Mouse (Mus musculus) bone marrow macrophage, adult 2 months (primary cell): ENCODE data around the gene Myh2. TPM values are rescaled to one million over a fixed set of nuclear protein-coding genes. Genes with fewer than 3 reads are reported as not detected.

Experiments
- H3K27ac ChIP-seq: 2 replicates; pipeline ENCODE4 v1.5.1; 2012; ENCODE audit warnings: low read depth, low read length; ENCODE audit not compliant: insufficient read depth
- H3K4me1 ChIP-seq: 2 replicates; pipeline ENCODE4 v1.6.1; 2012; ENCODE audit warnings: low read length; ENCODE audit not compliant: control insufficient read depth, insufficient read depth
- H3K4me3 ChIP-seq: 2 replicates; pipeline ENCODE4 v1.5.1; 2012; ENCODE audit warnings: mild to moderate bottlenecking, low read length, moderate library complexity; ENCODE audit not compliant: insufficient read depth
- CTCF ChIP-seq: IDR thresholded peaks from 2 replicates; pipeline ENCODE4 v1.5.1; 2012; ENCODE audit warnings: low read depth, mild to moderate bottlenecking, low read length, moderate library complexity
- POLR2A ChIP-seq: IDR thresholded peaks from 2 replicates; pipeline ENCODE4 v1.6.1; 2012; ENCODE audit warnings: mild to moderate bottlenecking, low read depth, low read length, borderline replicate concordance
- polyA plus RNA-seq: library from polyadenylated mRNA; stranded (reverse); fragments of >200 nt; gene quantifications from 2 replicates; pipeline ENCODE4 v1.2.4, GENCODE M21; 2012; ENCODE audit not compliant: missing spikeins, insufficient read depth, insufficient read length

The Myh2 gene
- polyA plus RNA-seq, 1 experiment = not detected

- TF ChIP-seq POLR2A (no peak), CTCF (no peak)
- Histone ChIP-seq H3K4me3 (no peak overlapping the region), H3K4me1 (no peaks in the 10 kb centered on the region), H3K27ac (no peak overlapping the region)
Measured at GRCm38 (mm10) chr11:67143863-67144498, 26.8 kb upstream of the Myh2 start.

DNA sequence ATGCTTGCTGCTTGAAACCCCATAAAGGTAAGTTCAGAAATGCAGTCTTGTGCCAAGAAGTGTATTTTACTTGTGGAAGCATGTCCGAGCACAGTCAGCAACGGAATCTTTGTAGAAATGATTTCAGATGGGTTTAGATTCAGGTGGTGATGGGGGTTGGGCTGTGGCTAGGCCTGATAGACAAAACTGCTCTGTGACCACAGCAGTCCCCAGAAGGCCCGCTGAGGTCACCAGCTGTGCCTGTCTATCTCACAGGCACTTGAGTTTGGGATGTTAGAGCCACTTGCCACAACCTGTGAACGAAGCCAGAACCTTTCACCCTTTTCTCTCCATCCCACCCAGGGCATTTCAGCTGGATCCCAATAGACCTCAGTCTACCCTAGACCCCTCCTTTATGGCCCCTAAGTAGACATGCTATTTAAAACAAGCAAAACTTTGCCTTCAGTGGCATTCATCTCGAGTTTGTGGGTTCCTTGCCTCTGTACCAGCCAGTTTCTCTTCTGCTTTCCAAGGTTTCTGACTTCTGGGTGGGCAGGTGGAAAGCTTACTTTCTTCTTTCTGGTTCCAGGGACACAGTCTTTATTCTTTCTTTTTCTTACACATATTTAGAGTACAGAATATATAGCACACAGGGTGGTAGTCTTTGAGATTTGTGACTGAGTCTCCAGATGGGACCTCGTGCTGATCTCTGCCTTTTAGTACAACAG lies 26.1 kb upstream of the Myh2 start:
- Histone ChIP-seq H3K4me1 (no peaks in the 10 kb centered on the region), H3K4me3 (no peak overlapping the region), H3K27ac (no peak overlapping the region)
- TF ChIP-seq CTCF = no peak
- no peak for TF ChIP-seq POLR2A

GRCm38 (mm10) chr11:67145482-67146408 lies 25.1 kb upstream of the Myh2 start:
- TF ChIP-seq CTCF = no peak
- no peak for TF ChIP-seq POLR2A
- Histone ChIP-seq H3K4me3 (no peak overlapping the region), H3K27ac (no peak overlapping the region), H3K4me1 (no peaks in the 10 kb centered on the region)

GRCm38 (mm10) chr11:67146409-67147282 lies 24.2 kb upstream of the Myh2 start:
- no peak for TF ChIP-seq CTCF
- no peak for TF ChIP-seq POLR2A
- H3K27ac ChIP-seq = no peak overlapping the region
- H3K4me3 ChIP-seq = no peak overlapping the region
- no peaks in the 10 kb centered on the region for H3K4me1 ChIP-seq

GRCm38 (mm10) chr11:67147283-67147921 lies 23.4 kb upstream of the Myh2 start:
- no peaks in the 10 kb centered on the region for H3K4me1 ChIP-seq
- TF ChIP-seq POLR2A (no peak), CTCF (no peak)
- H3K4me3 ChIP-seq = no peak overlapping the region

DNA sequence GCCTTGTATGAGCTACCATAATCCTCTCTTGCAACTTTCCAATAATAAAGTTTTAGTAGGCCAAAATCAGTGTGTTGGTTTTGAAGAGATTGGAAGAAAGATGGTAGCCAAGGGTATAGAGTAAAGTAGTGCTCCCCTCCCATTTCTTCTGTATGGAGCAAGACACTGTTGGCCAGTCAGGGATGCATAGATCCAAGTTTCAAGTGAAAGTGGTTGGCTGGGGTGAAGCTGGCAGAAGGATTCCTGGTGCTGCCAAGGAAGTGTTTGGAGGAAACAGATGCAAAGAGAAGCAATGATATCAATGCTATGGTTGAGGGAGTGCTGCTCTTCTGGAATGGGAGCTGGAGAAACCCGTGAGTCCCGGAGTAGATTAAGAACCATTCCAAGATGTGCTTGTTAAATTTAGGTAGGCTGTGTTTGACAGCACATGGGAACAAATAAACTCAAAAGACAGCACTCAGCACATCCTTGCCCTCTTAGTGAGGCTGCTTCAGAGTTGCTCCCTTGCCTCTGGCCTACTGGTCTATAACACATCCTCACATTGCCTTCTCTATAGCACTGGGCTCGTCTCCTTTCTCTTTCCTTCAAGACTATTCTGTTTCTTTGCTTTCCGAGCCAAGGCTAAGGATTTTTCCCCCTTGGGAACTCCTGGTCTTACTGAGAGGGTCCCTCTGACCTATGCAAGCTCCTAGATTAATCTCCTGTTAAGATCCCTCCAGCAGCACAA lies 22.4 kb upstream of the Myh2 start:
- TF ChIP-seq POLR2A (no peak), CTCF (no peak)
- H3K27ac ChIP-seq = no peak overlapping the region
- H3K4me3 ChIP-seq = no peak overlapping the region
- no peaks in the 10 kb centered on the region for H3K4me1 ChIP-seq

More at GRCm38 (mm10) chr11:67147283-67147921, 23.4 kb upstream of the Myh2 start:
- H3K27ac ChIP-seq = no peak overlapping the region

- H3K27ac ChIP-seq = no peak overlapping the region
- TF ChIP-seq CTCF = no peak
- no peak for TF ChIP-seq POLR2A
- no peak overlapping the region for H3K4me3 ChIP-seq
- no peaks in the 10 kb centered on the region for H3K4me1 ChIP-seq
Measured at GRCm38 (mm10) chr11:67150237-67150636, 20.6 kb upstream of the Myh2 start.

GRCm38 (mm10) chr11:67151159-67151558 lies 19.7 kb upstream of the Myh2 start:
- Histone ChIP-seq H3K4me3 (no peak overlapping the region), H3K27ac (no peak overlapping the region), H3K4me1 (no peaks in the 10 kb centered on the region)
- TF ChIP-seq CTCF (no peak), POLR2A (no peak)
